Mouse (Mus musculus) heart, postnatal 0 days (tissue): Measurements from ENCODE around the gene Plxna2. TPM values are rescaled to one million over a fixed set of nuclear protein-coding genes. Genes with fewer than 3 reads are reported as not detected.

Source experiments
- ATAC-seq: fragments of 200-750 bp; cut with Nextera tagmentation; 2 replicates; pipeline ENCODE4 v1.8.0; 2017; ENCODE audit warnings: low read depth, moderate number of reproducible peaks, moderate library complexity; ENCODE audit not compliant: insufficient read depth
- DNase-seq: peaks from one replicate; pipeline ENCODE4 v3.0.0-alpha.2; 2016; ENCODE audit warnings: low spot score
- H3K27ac ChIP-seq: fragments of 300-500 bp; sonication (generic); 2 replicates; pipeline ENCODE4 v1.5.1; 2014; ENCODE audit warnings: low read depth, mild to moderate bottlenecking
- H3K27me3 ChIP-seq: fragments of 300-500 bp; sonication (generic); 2 replicates; pipeline ENCODE4 v1.6.1; 2014; ENCODE audit warnings: low read length, mixed read lengths; ENCODE audit not compliant: control insufficient read depth, insufficient read depth
- H3K36me3 ChIP-seq: fragments of 300-500 bp; sonication (generic); replicated peaks from 2 replicates; pipeline ENCODE4 v1.6.1; 2014; ENCODE audit warnings: low read length, mixed read lengths; ENCODE audit not compliant: control insufficient read depth, insufficient read depth
- H3K4me1 ChIP-seq: fragments of 300-500 bp; sonication (generic); 2 replicates; pipeline ENCODE4 v1.6.1; 2014; ENCODE audit warnings: antibody characterized with exemption; ENCODE audit not compliant: control insufficient read depth, insufficient read depth
- H3K4me2 ChIP-seq: fragments of 300-500 bp; sonication (generic); 2 replicates; pipeline ENCODE4 v1.6.1; 2014; ENCODE audit warnings: low read depth, mild to moderate bottlenecking, low read length, moderate library complexity
- H3K4me3 ChIP-seq: fragments of 300-500 bp; sonication (generic); 2 replicates; pipeline ENCODE4 v1.5.1; 2014; ENCODE audit warnings: low read depth, low read length
- H3K9ac ChIP-seq: fragments of 300-500 bp; sonication (generic); replicated peaks from 2 replicates; pipeline ENCODE4 v1.6.1; 2014; ENCODE audit warnings: low read depth, low read length, mixed read lengths
- H3K9me3 ChIP-seq: fragments of 300-500 bp; sonication (generic); replicated peaks from 2 replicates; pipeline ENCODE4 v1.6.1; 2016; ENCODE audit warnings: low read length; ENCODE audit not compliant: control insufficient read depth
- CTCF ChIP-seq: IDR thresholded peaks from 2 replicates; pipeline ENCODE4 v1.5.1; 2016; ENCODE audit warnings: antibody characterized with exemption, control low read depth, low read depth
- EP300 ChIP-seq: IDR thresholded peaks from 2 replicates; pipeline ENCODE4 v1.6.1; 2016; ENCODE audit warnings: antibody characterized with exemption, low read depth
- WGBS: fragments of 180-500 bp; shearing (Covaris S2); extraction: QIAGEN DNeasy Blood & Tissue Kit; methylation state at CpG from one replicate; pipeline ENCODE4 v1.1.7; 2014; 5-methylcytosine and 5-hydroxymethylcytosine counted together
- polyA plus RNA-seq: library from polyadenylated mRNA; unstranded; fragments of >200 nt; fragmentation: Nextera tagmentation; extraction: Ambion mirVana; gene quantifications from 2 replicates; pipeline ENCODE4 v1.2.1, GENCODE M21; 2015
- total RNA-seq: library from RNA; depleted of rRNA; stranded (reverse); fragments of >200 nt; gene quantifications from 2 replicates; pipeline ENCODE4 v1.2.3, GENCODE M21; 2014; ENCODE audit warnings: low replicate concordance

Gene Plxna2
- total and polyA plus RNA-seq, 2 experiments from 2014 or later, result 4.0 to 14.4 TPM

GRCm38 (mm10) chr1:194795316-194795715, 177.3 kb downstream of the Plxna2 start:
- H3K4me2 ChIP-seq, result no peak overlapping the region
- H3K9ac ChIP-seq, result no peak overlapping the region
- ATAC-seq, result no peak
- 40% methylated on average over 3 of the region's 3 CpGs for WGBS
- no peak overlapping the region for H3K27ac ChIP-seq
- no peak for DNase-seq
- TF ChIP-seq CTCF (no peak), EP300 (no peak)
- H3K9me3 ChIP-seq, result no peaks in the 10 kb centered on the region
- no peak overlapping the region for H3K4me3 ChIP-seq
- peaks cover 95% of the 10 kb centered on the region for H3K36me3 ChIP-seq
- H3K4me1 ChIP-seq, result no peaks in the 10 kb centered on the region
- H3K27me3 ChIP-seq, result no peaks in the 10 kb centered on the region

GRCm38 (mm10) chr1:194797843-194798242, 179.8 kb downstream of the Plxna2 start:
- WGBS, result 90% methylated on average over 1 of the region's 1 CpGs
- no peak for ATAC-seq
- Histone ChIP-seq H3K4me3 (no peak overlapping the region), H3K9ac (no peak overlapping the region), H3K27me3 (no peaks in the 10 kb centered on the region), H3K27ac (no peak overlapping the region), H3K9me3 (no peaks in the 10 kb centered on the region), H3K4me2 (no peak overlapping the region), H3K4me1 (no peaks in the 10 kb centered on the region), H3K36me3 (peaks cover 92% of the 10 kb centered on the region)
- TF ChIP-seq EP300 (no peak), CTCF (no peak)
- no peak for DNase-seq

- H3K4me2 ChIP-seq, result no peak overlapping the region
- H3K4me3 ChIP-seq, result no peak overlapping the region
- no peak for ATAC-seq
- H3K9me3 ChIP-seq, result no peaks in the 10 kb centered on the region
- no peak overlapping the region for H3K9ac ChIP-seq
- no peaks in the 10 kb centered on the region for H3K27me3 ChIP-seq
- H3K36me3 ChIP-seq, result peaks cover 89% of the 10 kb centered on the region
- no peak for DNase-seq
- no peaks in the 10 kb centered on the region for H3K4me1 ChIP-seq
- TF ChIP-seq CTCF (no peak), EP300 (no peak)
- no peak overlapping the region for H3K27ac ChIP-seq
These were observed 180.5 kb downstream of the Plxna2 start for GRCm38 (mm10) chr1:194798511-194798910.

GRCm38 (mm10) chr1:194808261-194808660, 190.2 kb downstream of the Plxna2 start:
- H3K27me3 ChIP-seq, result no peaks in the 10 kb centered on the region
- H3K9me3 ChIP-seq, result no peaks in the 10 kb centered on the region
- no peak for TF ChIP-seq CTCF
- no peak for TF ChIP-seq EP300
- ATAC-seq (peak; percentile 70), DNase-seq (peak; percentile 9)
- H3K9ac ChIP-seq, result no peak overlapping the region
- peak overlapping the region; percentile 38; the same call in 1 of the 2 replicates for H3K27ac ChIP-seq
- no peak overlapping the region for H3K4me3 ChIP-seq
- no peak overlapping the region for H3K4me2 ChIP-seq
- peaks cover 81% of the 10 kb centered on the region for H3K36me3 ChIP-seq
- H3K4me1 ChIP-seq, result peaks cover 4% of the 10 kb centered on the region; the same call in 1 of the 2 replicates

- no peak for TF ChIP-seq EP300
- H3K4me1 ChIP-seq, result peaks cover 4% of the 10 kb centered on the region; the same call in 1 of the 2 replicates
- no peak for DNase-seq
- no peak overlapping the region for H3K4me2 ChIP-seq
- H3K4me3 ChIP-seq, result no peak overlapping the region
- no peaks in the 10 kb centered on the region for H3K9me3 ChIP-seq
- peak overlapping the region; percentile 38; the same call in 1 of the 2 replicates for H3K27ac ChIP-seq
- H3K9ac ChIP-seq, result no peak overlapping the region
- H3K36me3 ChIP-seq, result peaks cover 82% of the 10 kb centered on the region
- no peak for ATAC-seq
- no peaks in the 10 kb centered on the region for H3K27me3 ChIP-seq
These were observed 190.7 kb downstream of the Plxna2 start for GRCm38 (mm10) chr1:194808681-194809080.

- H3K27me3 ChIP-seq, result no peaks in the 10 kb centered on the region
- peaks cover 4% of the 10 kb centered on the region; the same call in 1 of the 2 replicates for H3K4me1 ChIP-seq
- no peak overlapping the region for H3K4me3 ChIP-seq
- ATAC-seq (no peak), DNase-seq (no peak)
- no peak overlapping the region for H3K4me2 ChIP-seq
- TF ChIP-seq EP300 (no peak), CTCF (no peak)
- H3K9ac ChIP-seq, result no peak overlapping the region
- no peaks in the 10 kb centered on the region for H3K9me3 ChIP-seq
- no peak overlapping the region for H3K27ac ChIP-seq
- peaks cover 85% of the 10 kb centered on the region for H3K36me3 ChIP-seq
These were observed 191.6 kb downstream of the Plxna2 start for GRCm38 (mm10) chr1:194809600-194809999.
